In genomic region chr1:192091806-192092772, GRCm38 (mm10) we compare ENCODE assay signal across 7 mouse cellular contexts. TPM values are rescaled to one million over a fixed set of nuclear protein-coding genes. Genes with fewer than 3 reads are reported as not detected.
DNase-seq lines count a peak whose midpoint lies in the region; ATAC-seq lines count a peak whose summit lies in the region.

Gene Traf5 (minus strand): TSS chr1:192092559.

- H3K4me1 ChIP-seq in intestine, embryonic 15.5 days (replicated peaks), result peaks cover 20% of the 10 kb centered on the region
- peaks cover 13% of the 10 kb centered on the region for H3K4me1 ChIP-seq in midbrain, embryonic 10.5 days

- intact Hi-C loops in left cerebral cortex, postnatal 25 days (cut with DNase I), result loop anchor here (1.0 to 2.0 kb wide), 2 partner anchors 98 to 257 kb away; no protein-coding TSS in a partner anchor

- peak within 1 kb of the TSS; percentile 86 for H3K4me2 ChIP-seq in intestine, embryonic 15.5 days (replicated peaks)

- H3K36me3 ChIP-seq in intestine, embryonic 15.5 days, result no peaks in the 10 kb centered on the region
- H3K36me3 ChIP-seq in midbrain, embryonic 10.5 days, result no peaks in the 10 kb centered on the region

- H3K27me3 ChIP-seq in intestine, embryonic 15.5 days (replicated peaks), result no peaks in the 10 kb centered on the region
- peaks cover 38% of the 10 kb centered on the region for H3K27me3 ChIP-seq in midbrain, embryonic 10.5 days (ENCODE audit: low read depth, poor library complexity, severe bottlenecking)

- no peaks in the 10 kb centered on the region for H3K9me3 ChIP-seq in intestine, embryonic 15.5 days
- H3K9me3 ChIP-seq in midbrain, embryonic 10.5 days (replicated peaks), result no peaks in the 10 kb centered on the region

- DNase-seq in adrenal gland, adult (ENCODE audit: inconsistent age in 2 of 2, low spot score in 1 of 2), result peak; percentile 99
- peak; percentile 96 for DNase-seq in embryo, embryonic 10.5 days (ENCODE audit: low spot score)
- DNase-seq in gastrocnemius, postnatal 25 days, result peak; percentile 97
- peak; percentile 89 to 95 for DNase-seq in left cerebral cortex, postnatal 25 days (ENCODE audit: low spot score in 2 of 2)
- DNase-seq in midbrain, embryonic 10.5 days (ENCODE audit: low spot score), result peak; percentile 93
- peak; percentile 83 for DNase-seq in right cerebral cortex, postnatal 4 days

- H3K4me3 ChIP-seq in intestine, embryonic 15.5 days (replicated peaks), result peak within 1 kb of the TSS; percentile 70
- H3K4me3 ChIP-seq in midbrain, embryonic 10.5 days, result peak within 1 kb of the TSS; percentile 62

- peak within 1 kb of the TSS; percentile 85 for H3K9ac ChIP-seq in intestine, embryonic 15.5 days

- peak within 1 kb of the TSS; percentile 92 for H3K27ac ChIP-seq in intestine, embryonic 15.5 days
- H3K27ac ChIP-seq in midbrain, embryonic 10.5 days (replicated peaks), result peak within 1 kb of the TSS; percentile 73

- WGBS in intestine, embryonic 15.5 days, result 2% methylated on average over 63 of the region's 63 CpGs
- 4% methylated on average over 63 of the region's 63 CpGs for WGBS in midbrain, embryonic 10.5 days

- peak; percentile 99 for ATAC-seq in intestine, embryonic 15.5 days

RNA-seq across cellular contexts. Expression of gene Traf5, which starts in this region (rescaled TPM):
- total RNA-seq in gastrocnemius, postnatal 25 days (2021), result 1 to 10 TPM; 2.3 to 3.1 TPM
- 19.6 and 21.3 TPM in 2 replicates for polyA plus RNA-seq in intestine, embryonic 15.5 days (2015; fragmentation: Nextera tagmentation; extraction: Ambion mirVana)
- 1 to 10 TPM; 5.6 to 8.7 TPM for total RNA-seq in left cerebral cortex, postnatal 25 days (2021)
- polyA plus RNA-seq in midbrain, embryonic 10.5 days (2016; fragmentation: Nextera tagmentation; extraction: Ambion mirVana), result 3.3 and 3.6 TPM in 2 replicates

Comparison
In these comparisons a context has a peak if more than half of its experiments do, and no peak if none do; other contexts are left out.
1. Peak in every context shown above with its lines: DNase-seq, ATAC-seq, H3K4me3 ChIP-seq and H3K27ac ChIP-seq.